Mouse (Mus musculus): Measurements from ENCODE around the gene Cldn15.

DNA sequence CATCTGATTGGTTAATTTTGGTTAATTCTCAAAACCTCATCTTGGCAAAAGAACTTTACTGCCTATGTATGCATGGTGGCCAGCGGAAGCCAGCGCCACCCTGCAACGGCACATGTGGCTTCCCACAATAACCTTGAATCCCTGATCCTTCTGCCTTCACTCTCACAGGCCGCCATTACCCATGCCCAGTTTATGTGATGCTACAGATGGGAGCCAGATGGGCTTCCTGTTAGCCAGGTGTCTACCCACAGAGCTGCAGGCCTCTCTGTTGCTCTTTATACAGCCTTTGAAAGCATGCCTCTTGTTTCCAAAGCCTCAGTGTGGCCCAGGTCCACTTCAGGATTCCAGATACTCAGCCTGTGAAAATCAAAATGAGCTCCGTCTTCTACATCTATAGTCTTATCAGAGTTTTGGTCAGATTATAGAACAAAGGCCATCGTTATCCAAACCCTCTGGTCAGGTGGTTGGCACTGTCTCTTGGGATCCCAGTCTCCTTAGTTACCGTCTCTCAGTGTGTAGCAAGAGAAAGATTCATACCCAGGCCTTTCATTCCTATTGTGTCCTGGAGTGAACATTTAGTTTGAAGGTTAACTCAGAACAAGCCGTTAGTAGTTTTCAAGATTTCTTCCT, 48.7 kb upstream of the Cldn15 start:
- TF ChIP-seq EP300 (IDR thresholded peaks at IDR 0.05; ENCODE audit: low read depth) (no peak), CTCF (IDR thresholded peaks at IDR 0.05; ENCODE audit: low read depth) (no peak)

All from liver, postnatal 0 days (tissue).